Mouse (Mus musculus): ENCODE measurements around the gene Ror2.

DNA sequence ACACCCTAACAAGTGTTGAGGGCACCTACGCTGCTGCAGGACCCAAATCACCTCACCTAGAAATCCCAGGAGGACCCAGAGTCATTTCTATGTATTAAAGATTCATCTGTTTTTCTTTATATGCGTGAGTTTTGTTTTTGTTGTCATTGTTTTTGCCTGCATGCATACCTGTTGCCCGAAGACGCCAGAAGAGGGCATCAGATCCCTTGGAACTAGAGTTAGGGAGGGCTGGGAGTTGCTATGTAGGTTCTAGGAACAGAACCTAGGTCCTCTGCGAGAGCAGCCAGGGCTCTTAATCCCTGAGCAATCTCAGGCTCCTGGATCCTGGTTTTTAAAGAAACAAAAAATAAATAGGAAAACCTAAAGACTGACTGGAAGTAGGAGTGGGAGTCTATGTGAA, 20.9 kb upstream of the Ror2 start:
- TF ChIP-seq TAL1 (IDR thresholded peaks at IDR 0.05; ENCODE audit: low read length) (no peak), GATA1 (IDR thresholded peaks at IDR 0.05; ENCODE audit: low read length) (no peak)

All from erythroblast, embryonic 14.5 days (primary cell).